Mouse (Mus musculus) cerebellum, adult 18-20 months (tissue): ENCODE measurements around the gene Olfr139.

ENCODE experiments used
- DNase-seq, 2 experiments: peaks; one replicate each; pipeline ENCODE4 v3.0.0; 2021

Olfr139 gene

GRCm38 (mm10) chr11:74056451-74056850 lies at the start of gene Olfr139, which contains the start of gene Olfr399:
TSS of gene Olfr139 (minus strand) at chr11:74056551.
TSS of gene Olfr399 (minus strand) at chr11:74056615.
- no peak for DNase-seq

- no peak for DNase-seq
Observed at GRCm38 (mm10) chr11:74105066-74105465, 48.7 kb upstream of the Olfr139 start.

GRCm38 (mm10) chr11:74101507-74101906 lies 45.2 kb upstream of the Olfr139 start:
- no peak for DNase-seq

- DNase-seq: no peak
Observed at GRCm38 (mm10) chr11:74100724-74101123, 44.4 kb upstream of the Olfr139 start.

GRCm38 (mm10) chr11:74069655-74070054 lies 13.3 kb upstream of the Olfr139 start, which contains the start of gene Zfp616:
TSS of gene Zfp616 (plus strand) at chr11:74069955.
- DNase-seq: no peak

GRCm38 (mm10) chr11:74051347-74051746 lies 5.0 kb downstream of the Olfr139 start:
- DNase-seq: no peak
